Mouse (Mus musculus): Measurements from ENCODE around the gene Rnase9.

GRCm38 (mm10) chr14:51068956-51069355, 27.3 kb upstream of the Rnase9 start:
- TF ChIP-seq CTCF (IDR thresholded peaks at IDR 0.05; ENCODE audit: low read depth) (no peak), EP300 (IDR thresholded peaks at IDR 0.05; ENCODE audit: low read depth) (no peak)

Data from liver, postnatal 0 days (tissue).